Mouse (Mus musculus) spleen, adult 18-20 months (tissue): ENCODE measurements at regions not wholly inside any gene's neighbourhood (a gene's known extent, or its start where the extent isn't known, plus 50 kb on each side); places are given as distances from the start of the nearest gene placed in this dataset.
"Not testable (repeated sequence)": the region's sequence is repeated elsewhere in the genome, so short reads cannot be mapped to it uniquely, and the experiment has no call there.

ENCODE experiments used
- DNase-seq, 2 experiments: peaks; one replicate each; pipeline ENCODE4 v3.0.0; 2022; ENCODE audit warnings: mixed read lengths in 2 of 2

DNA sequence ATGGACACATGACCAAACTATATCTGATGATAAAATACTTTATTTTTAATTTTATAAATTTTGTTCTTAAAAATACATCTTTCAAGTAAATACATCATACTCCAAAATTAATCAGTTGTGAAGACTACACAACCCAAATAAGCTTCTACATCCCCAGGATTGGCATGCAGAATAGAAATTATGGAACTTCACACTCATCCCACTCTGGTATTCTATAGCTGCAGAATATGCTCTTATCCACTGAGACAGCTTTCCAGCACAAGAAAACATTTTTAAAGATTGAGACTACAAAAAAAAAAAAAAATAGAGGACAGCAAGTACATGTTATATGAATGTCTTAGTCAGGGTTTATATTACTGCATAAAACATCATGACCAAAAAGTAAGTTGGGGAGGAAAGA is 94.4 kb downstream of the Gm11232 start:
- no peak for DNase-seq

DNA sequence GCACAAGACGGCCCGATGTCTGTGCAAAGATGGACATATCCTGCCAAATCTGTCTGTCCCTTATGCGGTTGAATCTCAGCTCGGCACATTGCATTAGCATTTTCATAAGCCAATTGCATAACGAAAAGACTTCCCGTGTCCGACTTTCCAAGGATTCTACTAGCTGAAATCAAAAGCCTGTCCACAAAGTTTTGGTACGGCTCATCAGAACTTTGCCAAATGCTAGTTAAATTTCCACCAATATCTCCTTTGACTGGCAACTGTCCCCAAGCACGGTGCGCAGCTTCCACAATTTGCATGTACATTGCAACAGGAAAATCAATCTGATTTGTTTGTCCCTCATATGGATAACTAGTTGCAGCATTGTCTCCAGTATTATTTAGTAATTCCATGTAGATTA is 117.2 kb downstream of the Gm11232 start:
- no peak for DNase-seq

DNA sequence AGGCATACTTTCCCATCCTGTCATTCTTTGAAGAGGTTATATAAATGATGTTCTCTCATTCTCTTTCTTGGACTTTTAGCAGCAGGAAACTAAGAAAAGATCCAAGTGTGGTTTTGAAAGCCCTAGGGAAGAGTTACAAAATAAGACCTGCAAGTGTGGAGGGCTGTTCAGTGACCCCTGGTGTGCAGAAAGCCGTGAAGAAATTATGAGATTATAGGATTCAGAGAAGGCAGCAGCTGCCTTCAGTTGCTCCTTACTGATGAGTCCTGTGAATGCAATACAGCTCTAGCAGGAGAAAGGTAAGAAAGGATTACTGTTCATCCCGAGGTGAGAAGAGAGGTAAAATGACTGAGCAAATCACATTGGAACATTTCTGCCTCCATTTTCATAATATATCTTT is 130.7 kb downstream of the Gm11232 start:
- no peak for DNase-seq

DNA sequence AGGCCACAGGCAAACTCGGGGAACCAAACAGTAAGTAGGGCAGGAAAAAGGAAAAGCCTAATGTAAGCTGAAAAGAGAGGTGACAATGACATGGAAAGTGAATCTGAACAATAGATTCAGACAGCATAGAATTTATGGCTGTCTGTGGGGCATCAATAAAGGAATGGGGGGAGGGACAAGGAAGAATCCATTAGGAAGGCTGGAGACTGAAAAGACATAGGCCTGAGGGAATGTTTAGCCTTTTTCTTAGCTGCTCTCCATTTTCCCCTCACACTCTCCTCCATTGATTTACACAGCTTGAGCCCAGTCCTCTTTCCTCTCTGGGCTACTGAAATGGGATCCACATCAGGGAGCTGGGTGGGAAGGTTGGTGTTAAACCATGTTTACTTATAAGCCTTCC is 131.1 kb downstream of the Gm11232 start:
- DNase-seq: no peak

DNA sequence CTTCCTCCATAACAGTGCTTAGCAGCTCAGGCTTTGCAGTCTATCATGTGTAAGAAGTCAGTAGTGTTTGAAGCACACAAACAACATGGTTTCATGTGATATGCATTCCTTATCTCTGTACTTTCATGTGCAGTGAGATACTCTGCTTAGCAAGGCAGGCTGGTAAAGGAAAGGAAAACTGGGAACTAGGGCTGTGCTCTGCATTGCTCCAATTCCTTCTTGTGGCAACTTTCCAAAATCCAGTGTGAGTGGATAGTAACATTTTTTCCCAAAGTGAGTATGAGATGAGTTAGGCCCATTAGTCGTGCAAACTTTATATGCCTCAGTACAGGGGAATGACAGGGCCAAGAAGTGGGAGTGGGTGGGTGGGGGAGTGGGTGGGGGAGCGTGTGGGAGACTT is 133.0 kb downstream of the Gm11232 start:
- DNase-seq: no peak

DNA sequence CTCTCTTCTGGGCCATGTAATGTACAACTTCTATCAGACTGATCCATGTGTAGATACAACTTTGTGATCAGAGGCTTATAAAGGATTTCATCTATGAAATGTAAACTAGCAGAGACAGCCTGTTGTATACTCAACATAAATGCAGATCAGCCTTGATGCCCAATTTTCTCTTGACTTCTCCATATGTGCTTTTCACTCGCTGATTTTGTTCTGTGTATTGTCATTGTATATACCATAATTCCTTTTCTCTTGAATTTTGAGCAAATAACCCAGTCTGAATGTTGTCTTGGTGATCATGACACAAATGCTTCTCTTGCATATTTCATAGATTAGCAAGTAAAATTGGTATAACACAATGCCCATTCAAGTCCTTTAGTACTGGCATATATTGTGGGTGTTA is 144.0 kb downstream of the Gm11232 start:
- no peak for DNase-seq

DNA sequence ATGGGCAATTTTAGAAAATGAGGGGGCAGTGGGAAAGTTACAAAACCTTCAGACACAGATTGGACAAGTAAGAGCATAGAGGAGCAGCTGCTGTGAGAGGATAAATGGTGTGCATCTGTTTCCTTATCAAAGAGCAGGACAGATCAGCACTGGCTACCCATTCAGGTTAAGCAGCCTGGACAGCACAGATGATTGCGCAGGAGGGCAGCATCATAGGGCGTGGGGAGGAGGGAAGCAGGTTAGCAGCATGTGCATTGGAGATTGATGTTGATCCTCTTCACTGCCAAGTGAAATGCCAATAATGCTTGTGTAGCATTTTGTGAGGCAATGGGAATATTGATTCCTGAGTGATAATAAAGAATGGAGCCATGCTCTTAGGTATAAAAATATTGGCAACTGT is 171.9 kb downstream of the Gm11232 start:
- no peak for DNase-seq

DNA sequence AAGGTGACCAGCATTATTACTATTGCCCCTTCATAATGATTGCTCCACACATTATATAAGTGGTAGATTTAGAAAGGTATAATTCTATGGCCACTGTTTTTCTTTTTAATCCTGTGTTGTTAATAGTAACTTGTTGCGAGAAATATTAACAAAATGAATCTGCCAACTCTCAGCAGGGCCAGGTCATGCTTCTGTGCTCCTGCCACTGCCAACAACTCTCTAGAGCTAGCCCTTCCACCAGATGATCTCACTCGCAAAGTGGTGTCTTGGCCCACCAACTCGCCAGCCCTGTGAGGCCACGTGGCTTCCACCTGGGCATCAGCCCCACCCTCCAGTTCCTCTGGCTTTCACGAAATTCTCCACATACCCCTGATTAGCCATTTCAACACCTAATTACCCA is 197.1 kb downstream of the Gm11232 start:
- DNase-seq: no peak

DNA sequence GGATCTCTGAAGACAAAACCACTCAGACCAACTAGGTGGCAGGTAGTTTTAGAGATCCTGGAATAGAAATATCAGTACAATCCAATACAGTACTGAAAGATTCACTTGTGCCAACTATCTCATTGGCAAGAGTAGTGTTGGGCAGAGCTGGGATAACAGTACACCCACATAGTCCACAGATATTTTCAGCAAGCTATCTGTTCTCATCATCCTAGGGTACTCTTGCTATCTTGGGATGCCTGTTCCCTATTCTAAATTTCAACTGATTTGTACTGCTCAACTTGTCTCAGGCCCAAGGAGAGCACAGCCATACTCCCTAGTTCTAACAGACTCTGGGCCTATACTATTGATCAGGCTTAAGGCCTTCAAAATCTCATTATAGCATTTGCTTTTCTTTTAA is 218.6 kb downstream of the Gm11232 start:
- no peak for DNase-seq

DNA sequence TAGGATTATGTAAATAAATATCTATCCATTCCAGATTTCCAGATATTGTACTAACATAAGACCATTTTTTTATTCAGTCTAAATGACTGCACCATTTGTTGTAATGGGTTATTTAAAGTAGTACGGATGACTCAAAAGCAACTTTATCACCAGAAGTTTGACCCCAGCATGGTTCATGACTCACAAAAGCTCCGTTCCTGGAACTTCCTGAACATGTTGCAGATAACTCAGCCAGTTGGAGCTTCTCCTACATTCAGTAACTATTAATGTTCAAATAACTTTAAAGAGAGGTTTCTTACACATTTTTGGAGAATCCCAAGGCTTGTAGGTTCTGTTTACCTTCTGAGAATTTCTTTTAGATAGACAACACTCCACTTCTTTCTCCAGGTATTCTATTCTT is 219.8 kb downstream of the Gm11232 start:
- DNase-seq: no peak

DNA sequence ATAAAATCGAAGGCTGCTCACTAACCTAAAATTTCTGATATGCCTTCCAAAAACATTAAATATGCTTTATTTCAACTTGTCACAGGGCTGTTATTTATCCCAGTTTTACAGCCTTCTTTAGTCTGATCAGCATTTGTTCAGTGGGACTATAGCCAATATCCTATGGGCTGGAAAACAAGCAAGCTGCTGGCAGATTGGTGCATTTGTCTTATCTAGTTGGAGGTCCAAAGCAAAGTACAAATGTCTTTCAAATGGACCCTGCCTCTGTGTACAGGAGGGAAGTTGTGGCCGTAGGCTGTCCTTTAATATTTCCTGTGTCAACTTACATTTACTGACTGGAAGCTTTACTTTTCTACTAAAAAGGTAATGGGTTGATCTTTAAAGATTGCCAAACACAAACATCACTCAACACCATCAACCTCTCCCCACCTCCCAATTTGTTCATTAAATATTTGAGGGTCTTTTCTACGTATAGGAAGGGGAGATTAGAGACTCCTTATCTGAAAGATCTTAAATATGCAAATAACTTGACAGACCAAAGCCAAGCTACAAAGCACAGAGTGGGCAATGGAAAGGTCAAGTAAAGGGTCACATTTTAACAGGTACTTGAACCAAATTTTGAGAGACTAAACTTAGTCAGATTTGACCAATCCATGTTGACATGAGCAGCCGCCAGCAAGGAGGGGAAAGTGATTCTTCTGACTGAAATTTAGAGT is 233.4 kb downstream of the Gm11232 start:
- no peak for DNase-seq

DNA sequence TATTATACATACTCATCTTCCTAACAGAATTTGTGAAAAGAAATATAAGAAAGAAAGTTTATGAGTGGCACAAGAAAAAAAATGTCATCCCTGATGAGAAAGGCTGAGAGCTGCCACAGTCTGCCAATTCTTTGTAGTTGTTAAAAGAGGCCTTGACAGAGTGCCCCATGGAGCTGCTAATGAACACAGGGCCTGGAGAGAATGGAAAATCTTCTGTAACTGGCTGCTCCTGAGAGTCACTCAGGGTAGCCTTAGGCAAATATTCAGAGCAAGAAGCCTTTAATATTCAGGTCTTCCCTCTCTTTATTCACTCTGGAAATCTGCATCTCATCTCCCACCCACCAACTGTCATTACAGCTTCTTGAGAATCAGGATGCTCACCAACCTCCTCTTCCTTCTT is 237.0 kb downstream of the Gm11232 start:
- no peak for DNase-seq

DNA sequence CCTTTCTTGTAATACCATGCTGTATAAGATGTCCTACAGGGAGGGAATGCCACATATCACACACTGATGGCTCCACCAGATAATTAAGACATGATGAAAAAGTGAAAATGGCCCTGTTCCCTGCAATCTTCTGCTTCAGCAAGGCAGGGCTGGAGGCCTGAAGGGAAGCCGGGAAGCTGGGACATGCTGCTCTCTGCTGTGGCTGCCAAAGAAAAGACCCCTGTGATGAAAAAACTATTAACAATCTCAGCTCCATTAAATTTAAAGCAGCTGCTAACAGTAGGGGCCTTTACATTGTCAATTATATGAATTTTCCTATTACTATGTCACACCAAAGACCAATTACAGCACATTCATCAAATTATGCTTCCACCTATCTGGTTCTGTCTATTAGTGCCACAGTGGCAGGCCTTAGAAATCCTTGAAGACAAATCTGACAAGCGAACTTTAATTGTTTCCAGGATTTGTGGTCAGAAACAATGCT is 239.8 kb downstream of the Gm11232 start:
- DNase-seq: no peak

DNA sequence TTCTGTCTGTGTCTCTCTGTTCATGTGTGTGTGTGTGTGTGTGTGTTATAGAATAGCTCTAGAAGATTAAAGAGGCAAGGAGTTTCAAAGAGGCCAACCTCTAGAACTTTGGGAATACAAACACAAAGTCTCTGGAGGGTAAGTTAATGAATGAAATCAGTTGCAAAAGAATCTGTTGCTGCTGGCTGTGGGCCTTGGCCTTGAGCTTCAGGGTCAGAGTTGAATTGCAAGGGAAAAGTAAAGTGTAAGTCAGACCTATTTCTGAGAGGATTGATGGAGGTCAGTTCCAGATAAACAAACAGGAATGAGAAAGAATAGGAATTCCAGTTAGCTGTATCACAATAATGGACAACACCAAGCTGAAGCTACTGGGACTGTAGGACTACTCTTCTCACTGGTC is 250.9 kb downstream of the Gm11232 start:
- no peak for DNase-seq

DNA sequence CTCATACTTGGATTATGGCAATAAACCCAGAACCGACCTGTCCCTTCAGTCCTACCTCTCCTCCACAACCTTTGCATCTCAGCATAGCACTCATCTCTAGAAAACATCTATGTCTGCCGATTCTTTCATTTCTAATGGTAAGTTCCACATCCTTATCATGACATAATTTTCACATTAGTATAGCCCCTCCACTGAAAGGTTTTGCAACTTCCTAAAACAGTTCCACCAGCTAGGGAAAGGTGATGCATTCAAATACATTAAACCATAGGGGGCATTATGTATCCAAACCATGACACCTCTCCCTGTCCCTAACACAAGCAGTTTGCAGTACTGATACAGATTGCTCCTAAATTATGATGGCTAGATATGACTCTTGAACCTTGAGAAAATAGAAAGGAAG is 268.0 kb downstream of the Gm11232 start:
- DNase-seq: no peak

DNA sequence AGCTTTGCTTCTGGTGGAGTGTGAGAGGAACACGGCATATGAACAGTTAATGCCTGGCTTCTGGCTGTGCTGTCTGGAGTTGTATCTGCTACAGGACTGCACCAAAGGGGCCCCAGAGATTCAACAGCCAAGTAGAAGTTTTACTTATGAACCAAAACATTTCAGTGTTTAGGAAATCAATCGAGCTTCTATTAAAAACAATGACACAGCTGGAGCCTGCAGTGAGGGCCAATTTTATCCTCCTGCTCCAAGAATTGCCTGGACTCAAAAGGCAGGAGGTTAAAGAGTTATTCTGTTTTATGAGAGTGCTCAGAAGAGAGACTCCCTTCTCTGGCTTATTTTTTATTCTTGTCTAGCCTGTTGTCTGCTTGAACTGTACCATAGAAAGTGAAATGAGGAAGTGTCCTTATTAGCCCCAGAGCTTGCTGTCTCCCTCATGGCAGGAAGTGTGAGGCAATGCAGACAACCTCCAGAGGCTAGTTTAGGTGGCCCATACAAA is 269.1 kb downstream of the Gm11232 start:
- peak; percentile 10 to 21 for DNase-seq

DNA sequence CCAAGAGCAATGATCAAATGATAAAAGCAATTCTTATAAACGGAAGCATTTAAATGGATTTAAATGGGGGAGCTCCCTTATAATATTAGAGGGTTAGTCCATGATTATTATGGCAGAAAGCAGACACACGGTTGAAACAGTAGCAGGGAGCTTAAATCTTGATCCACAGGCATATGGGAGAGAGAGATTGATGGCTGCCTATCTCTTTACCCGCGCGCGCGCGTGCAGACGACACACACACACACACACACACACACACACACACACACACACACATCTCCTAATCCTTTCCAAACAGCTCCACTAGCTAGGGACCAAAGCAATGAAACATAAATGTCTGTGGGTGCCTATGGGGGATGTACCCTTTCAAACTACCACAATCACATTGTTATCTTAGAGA is 269.7 kb downstream of the Gm11232 start:
- no peak for DNase-seq

DNA sequence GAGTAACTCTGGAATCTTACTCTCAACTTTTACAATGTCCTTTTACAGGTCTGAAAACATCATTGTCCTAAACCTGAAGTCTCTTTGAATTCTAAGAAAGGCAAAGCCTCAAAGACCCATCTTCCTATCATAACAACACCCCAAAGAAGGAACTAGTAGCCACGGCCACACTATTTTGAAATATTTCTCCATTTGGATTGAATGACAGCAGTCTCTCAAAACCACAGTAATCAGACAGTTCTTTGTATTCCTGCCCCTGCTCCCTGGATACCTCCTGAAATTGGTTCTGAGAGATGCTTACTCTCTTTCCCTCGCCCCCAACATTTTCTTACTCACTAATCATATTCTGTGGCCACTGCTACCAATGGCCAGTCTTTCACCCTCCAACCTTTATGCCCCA is 276.8 kb downstream of the Gm11232 start:
- DNase-seq: no peak

DNA sequence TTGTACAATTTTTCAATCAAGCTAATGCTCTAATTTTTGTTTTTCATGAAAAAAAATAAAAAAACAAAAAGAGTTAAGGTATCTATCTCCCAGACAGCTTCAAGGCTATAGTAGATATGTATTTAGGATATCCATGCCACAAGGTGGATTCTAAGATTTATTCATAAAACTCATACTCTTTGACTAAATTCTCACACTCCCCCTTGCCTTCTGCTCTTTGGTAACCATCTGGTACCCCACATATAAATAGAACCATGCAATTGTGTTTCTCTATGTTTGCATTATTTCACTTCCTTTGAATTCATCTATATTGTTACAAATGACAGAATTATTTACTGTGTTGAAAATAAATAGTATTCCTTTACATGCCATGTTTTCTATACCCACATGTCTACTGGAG is 287.2 kb downstream of the Gm11232 start:
- DNase-seq: no peak

DNA sequence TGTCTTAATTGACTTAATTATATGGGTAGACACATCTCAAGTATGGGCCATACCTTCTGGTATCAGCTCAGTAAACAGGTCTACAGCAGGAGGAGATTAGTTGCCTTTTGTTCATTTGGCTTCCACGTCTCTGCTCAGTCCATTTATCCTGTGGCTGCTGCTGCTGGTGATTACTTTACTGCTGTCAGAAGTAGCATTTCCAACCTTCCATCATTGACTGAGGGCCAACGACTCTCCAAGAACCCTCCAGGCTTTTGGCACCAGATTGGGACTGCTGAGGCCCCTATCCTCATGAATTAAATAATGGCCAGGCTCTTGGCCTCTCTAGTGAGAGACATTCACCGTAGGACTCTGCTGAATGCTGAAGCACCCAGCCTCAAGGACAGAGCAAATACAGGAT is 303.0 kb downstream of the Gm11232 start:
- DNase-seq: no peak

DNA sequence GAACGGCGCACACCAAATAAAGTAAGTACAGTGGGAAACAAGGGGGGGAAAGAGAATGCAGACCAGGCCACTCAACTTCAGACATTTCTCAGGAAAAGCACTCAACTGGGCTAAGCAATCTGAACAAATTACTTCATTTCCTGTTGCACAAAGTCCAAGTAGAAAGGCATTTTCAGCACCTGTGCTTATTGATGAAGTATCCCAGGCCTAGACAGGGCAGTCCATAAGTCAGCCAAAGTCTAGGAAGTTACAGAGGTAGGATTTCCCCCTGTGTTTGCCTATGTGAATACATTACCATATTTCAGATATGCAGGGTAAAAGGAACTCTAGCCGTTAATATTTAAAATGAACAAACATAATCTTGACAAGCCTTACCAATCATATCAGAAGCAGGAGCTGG is 304.3 kb downstream of the Gm11232 start:
- no peak for DNase-seq

DNA sequence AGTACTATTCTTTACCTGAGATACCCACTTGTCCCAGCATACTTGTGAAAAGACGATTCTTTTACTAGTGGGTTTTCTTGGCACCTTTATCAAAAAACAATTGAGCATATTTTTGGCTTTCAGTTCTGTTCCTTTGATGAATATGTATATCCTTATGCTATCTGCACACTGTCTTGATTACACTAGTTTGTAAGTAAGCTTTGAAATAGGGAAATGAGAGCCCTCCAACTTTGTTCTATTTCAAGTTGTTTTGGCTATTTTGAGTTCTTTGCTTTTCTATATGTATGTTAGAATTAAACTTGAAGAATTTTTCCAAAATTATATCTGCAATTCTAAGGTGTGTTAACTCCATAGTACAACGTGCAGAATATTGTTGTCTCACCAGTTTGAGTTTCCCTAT is 311.3 kb downstream of the Gm11232 start:
- DNase-seq: no peak

DNA sequence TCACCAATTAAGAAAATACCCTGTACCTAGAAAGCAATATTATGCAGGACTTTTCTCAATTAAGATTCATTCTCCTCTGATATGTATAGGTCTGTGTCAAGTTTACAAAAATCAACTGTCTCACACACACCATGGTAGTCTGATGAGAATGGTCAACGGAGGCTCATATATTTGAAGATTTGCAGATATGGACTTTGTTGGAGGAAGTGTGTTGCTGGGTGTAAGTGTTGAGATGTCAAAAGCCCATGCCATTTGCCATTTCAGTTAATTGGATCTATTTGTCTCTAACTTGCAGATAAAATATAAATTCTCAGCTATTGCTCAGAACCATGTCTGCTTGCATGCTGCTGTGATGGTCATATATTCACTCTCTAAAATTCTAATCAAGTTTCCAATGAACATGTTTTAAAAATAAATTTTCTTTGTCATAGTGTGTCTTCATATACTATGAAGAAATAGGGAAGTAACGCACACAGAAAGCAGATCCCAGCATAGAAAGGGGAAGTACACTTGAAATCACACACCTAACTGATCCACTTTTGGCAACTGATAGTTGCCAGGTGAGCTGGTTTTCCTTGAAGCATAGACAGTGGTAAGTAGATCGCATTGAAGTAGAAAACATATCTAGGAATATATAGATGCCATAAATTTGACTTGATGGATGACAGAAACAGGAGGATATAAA is 326.4 kb downstream of the Gm11232 start:
- no peak for DNase-seq

DNA sequence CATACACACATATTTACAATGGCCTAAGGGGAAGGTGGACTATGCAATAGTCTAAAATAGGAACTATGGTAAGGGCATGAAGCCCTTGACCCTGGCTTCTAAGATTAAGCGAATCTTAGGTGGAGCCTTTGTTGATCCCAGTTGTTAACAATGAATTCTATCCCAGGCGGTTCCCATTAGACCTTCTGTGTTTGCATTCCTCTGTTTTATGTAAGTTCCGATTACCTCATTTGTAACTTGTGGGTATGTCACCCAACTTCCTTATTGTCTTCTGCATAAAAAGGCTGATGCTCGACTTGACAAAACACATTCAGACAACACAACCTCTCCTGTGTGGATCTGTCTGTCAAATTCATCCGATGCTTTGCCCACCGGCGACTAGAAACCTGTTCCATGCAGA is 335.6 kb downstream of the Gm11232 start:
- not testable (repeated sequence) for DNase-seq

DNA sequence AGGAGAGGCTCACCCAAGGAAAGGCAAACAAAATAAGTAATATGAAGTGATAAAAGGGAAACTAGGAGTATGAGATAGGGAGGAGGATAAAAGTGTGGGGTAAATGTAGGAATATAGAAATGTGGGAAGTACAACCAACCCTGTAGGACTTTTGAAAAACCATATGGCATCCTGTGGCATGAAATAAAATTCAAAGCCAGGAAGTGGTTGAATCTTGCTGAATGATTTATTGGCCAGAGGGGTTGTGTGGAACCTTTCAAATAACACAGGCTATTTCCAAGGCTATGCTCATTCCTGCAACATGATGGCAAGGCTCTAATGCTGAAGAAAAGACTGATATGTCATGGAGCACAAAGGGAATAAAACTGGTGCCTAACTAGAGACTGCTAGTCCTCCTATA is 347.9 kb downstream of the Gm11232 start:
- DNase-seq: no peak
